Mouse (Mus musculus) ES-Bruce4 (cell line): ENCODE measurements at regions not wholly inside any gene's neighbourhood (a gene's known extent, or its start where the extent isn't known, plus 50 kb on each side); places are given as distances from the start of the nearest gene placed in this dataset.

Experiments
- H3K27ac ChIP-seq: 2 replicates; pipeline ENCODE4 v1.5.1; 2012; ENCODE audit warnings: low read length, inconsistent platforms; ENCODE audit not compliant: insufficient read depth
- H3K27me3 ChIP-seq: 2 replicates; pipeline ENCODE4 v1.6.1; 2012; ENCODE audit warnings: mild to moderate bottlenecking, low read length, inconsistent platforms; ENCODE audit not compliant: control insufficient read depth, poor library complexity, insufficient read depth, severe bottlenecking
- H3K36me3 ChIP-seq: 2 replicates; pipeline ENCODE4 v1.6.1; 2012; ENCODE audit warnings: inconsistent platforms, mild to moderate bottlenecking, low read length, moderate library complexity; ENCODE audit not compliant: control insufficient read depth, poor library complexity, insufficient read depth, severe bottlenecking
- H3K4me1 ChIP-seq: one replicate; pipeline ENCODE4 v1.8.1; 2011; ENCODE audit warnings: low read length; ENCODE audit not compliant: control insufficient read depth, insufficient read depth
- H3K4me3 ChIP-seq: 2 replicates; pipeline ENCODE4 v1.5.1; 2011; ENCODE audit warnings: low read depth, mild to moderate bottlenecking, low read length
- H3K9ac ChIP-seq: 2 replicates; pipeline ENCODE4 v1.6.1; 2012; ENCODE audit warnings: low read depth, mild to moderate bottlenecking, inconsistent platforms; ENCODE audit not compliant: poor library complexity, severe bottlenecking
- H3K9me3 ChIP-seq: replicated peaks from 2 replicates; pipeline ENCODE4 v1.6.1; 2012; ENCODE audit warnings: mild to moderate bottlenecking, low read length, inconsistent platforms; ENCODE audit not compliant: control insufficient read depth, poor library complexity, insufficient read depth, severe bottlenecking
- CTCF ChIP-seq: IDR thresholded peaks from one replicate; pipeline ENCODE4 v1.8.1; 2011; ENCODE audit warnings: low read depth, low read length
- EP300 ChIP-seq: IDR thresholded peaks from 2 replicates; pipeline ENCODE4 v1.6.1; 2011; ENCODE audit warnings: low read depth, low read length; ENCODE audit not compliant: insufficient read depth
- POLR2A ChIP-seq: IDR thresholded peaks from one replicate; pipeline ENCODE4 v1.8.1; 2011; ENCODE audit warnings: low read length; ENCODE audit not compliant: insufficient read depth

- Histone ChIP-seq H3K27ac (no peak overlapping the region), H3K9ac (no peak overlapping the region), H3K4me3 (no peak overlapping the region), H3K27me3 (no peaks in the 10 kb centered on the region), H3K9me3 (no peaks in the 10 kb centered on the region), H3K4me1 (no peaks in the 10 kb centered on the region), H3K36me3 (no peaks in the 10 kb centered on the region)
- no peak for TF ChIP-seq EP300
- no peak for TF ChIP-seq POLR2A
- TF ChIP-seq CTCF: no peak
Observed at GRCm38 (mm10) chr8:9020180-9020579, 329.9 kb upstream of the Arglu1 start.

- Histone ChIP-seq H3K27ac (no peak overlapping the region), H3K9ac (no peak overlapping the region), H3K4me1 (no peaks in the 10 kb centered on the region), H3K27me3 (no peaks in the 10 kb centered on the region), H3K36me3 (no peaks in the 10 kb centered on the region), H3K9me3 (no peaks in the 10 kb centered on the region), H3K4me3 (no peak overlapping the region)
- no peak for TF ChIP-seq POLR2A
- TF ChIP-seq EP300: no peak
- TF ChIP-seq CTCF: no peak
Observed at GRCm38 (mm10) chr8:9011785-9012510, 321.6 kb upstream of the Arglu1 start.

GRCm38 (mm10) chr8:9008006-9008780, 317.9 kb upstream of the Arglu1 start:
- Histone ChIP-seq H3K27me3 (no peaks in the 10 kb centered on the region), H3K4me1 (no peaks in the 10 kb centered on the region), H3K36me3 (no peaks in the 10 kb centered on the region), H3K9me3 (no peaks in the 10 kb centered on the region), H3K4me3 (no peak overlapping the region), H3K27ac (no peak overlapping the region), H3K9ac (no peak overlapping the region)
- no peak for TF ChIP-seq POLR2A
- no peak for TF ChIP-seq EP300
- no peak for TF ChIP-seq CTCF

- no peak for TF ChIP-seq EP300
- no peak for TF ChIP-seq CTCF
- TF ChIP-seq POLR2A: no peak
- Histone ChIP-seq H3K4me1 (no peaks in the 10 kb centered on the region), H3K27me3 (no peaks in the 10 kb centered on the region), H3K9ac (no peak overlapping the region), H3K36me3 (no peaks in the 10 kb centered on the region), H3K9me3 (no peaks in the 10 kb centered on the region), H3K4me3 (no peak overlapping the region), H3K27ac (no peak overlapping the region)
Observed at GRCm38 (mm10) chr8:8999914-9000313, 309.6 kb upstream of the Arglu1 start.

- H3K36me3 ChIP-seq: no peaks in the 10 kb centered on the region
- H3K9me3 ChIP-seq: no peaks in the 10 kb centered on the region
- no peaks in the 10 kb centered on the region for H3K4me1 ChIP-seq
- no peak overlapping the region for H3K4me3 ChIP-seq
- no peak overlapping the region for H3K9ac ChIP-seq
- H3K27me3 ChIP-seq: no peaks in the 10 kb centered on the region
- H3K27ac ChIP-seq: no peak overlapping the region
- no peak for TF ChIP-seq EP300
- no peak for TF ChIP-seq POLR2A
- TF ChIP-seq CTCF: no peak
Observed at GRCm38 (mm10) chr8:8997621-8998020, 307.3 kb upstream of the Arglu1 start.

GRCm38 (mm10) chr8:8994596-8995189, 304.4 kb upstream of the Arglu1 start:
- no peaks in the 10 kb centered on the region for H3K9me3 ChIP-seq
- peak overlapping the region; percentile 43 for H3K4me3 ChIP-seq
- no peaks in the 10 kb centered on the region for H3K27me3 ChIP-seq
- H3K27ac ChIP-seq: no peak overlapping the region
- H3K36me3 ChIP-seq: no peaks in the 10 kb centered on the region
- TF ChIP-seq POLR2A (no peak), CTCF (no peak), EP300 (no peak)
- peak overlapping the region; percentile 76 for H3K9ac ChIP-seq
- H3K4me1 ChIP-seq: peaks cover 3% of the 10 kb centered on the region
